Mouse (Mus musculus) ES-E14 (cell line): Measurements from ENCODE around the gene Rab3c. TPM values are rescaled to one million over a fixed set of nuclear protein-coding genes. Genes with fewer than 3 reads are reported as not detected.

Experiments used
- DNase-seq: peaks from one replicate; pipeline ENCODE4 v3.0.0-alpha.2; 2013; ENCODE audit warnings: low read depth, low spot score
- H3K27ac ChIP-seq: 2 replicates; pipeline ENCODE4 v1.5.1; 2012; ENCODE audit warnings: low read depth, mild to moderate bottlenecking, low read length, moderate library complexity, mixed read lengths; ENCODE audit not compliant: poor library complexity, insufficient read depth, severe bottlenecking
- H3K36me3 ChIP-seq: 2 replicates; pipeline ENCODE4 v1.6.1; 2012; ENCODE audit warnings: mild to moderate bottlenecking, low read length, moderate library complexity, mixed read lengths; ENCODE audit not compliant: control insufficient read depth, poor library complexity, insufficient read depth, severe bottlenecking
- H3K4me1 ChIP-seq, 2 experiments: fragments of 150-350 bp in 1 of 2; sonication (generic) in 1 of 2; 2 replicates each; pipeline ENCODE4 v1.6.1; 2012; ENCODE audit warnings: low read length in 2 of 2, mild to moderate bottlenecking in 1 of 2, mixed read lengths in 1 of 2; ENCODE audit not compliant: control insufficient read depth in 2 of 2, insufficient read depth in 2 of 2, poor library complexity in 1 of 2
- H3K4me3 ChIP-seq, 2 experiments: fragments of 150-350 bp in 1 of 2; sonication (generic) in 1 of 2; 2 replicates each; pipeline ENCODE4 v1.5.1; 2012; ENCODE audit warnings: low read length in 2 of 2, low read depth in 1 of 2, mild to moderate bottlenecking in 1 of 2, mixed read lengths in 1 of 2; ENCODE audit not compliant: insufficient read depth in 1 of 2, poor library complexity in 1 of 2, severe bottlenecking in 1 of 2
- H3K9ac ChIP-seq: 2 replicates; pipeline ENCODE4 v1.6.1; 2012; ENCODE audit warnings: low read depth, mild to moderate bottlenecking, low read length, mixed read lengths; ENCODE audit not compliant: poor library complexity, insufficient read depth, severe bottlenecking
- H3K9me3 ChIP-seq: fragments of 150-350 bp; sonication (generic); 2 replicates; pipeline ENCODE4 v1.6.1; 2012; ENCODE audit warnings: low read depth, mild to moderate bottlenecking, low read length; ENCODE audit not compliant: control insufficient read depth, insufficient read depth
- CHD2 ChIP-seq: IDR thresholded peaks from 2 replicates; pipeline ENCODE4 v1.6.1; 2014; ENCODE audit warnings: mild to moderate bottlenecking, low read depth, low read length, inconsistent platforms
- HCFC1 ChIP-seq: IDR thresholded peaks from 2 replicates; pipeline ENCODE4 v1.6.1; 2012; ENCODE audit warnings: low read length, inconsistent platforms, borderline replicate concordance; ENCODE audit not compliant: insufficient read depth
- MAFK ChIP-seq: IDR thresholded peaks from 2 replicates; pipeline ENCODE4 v1.6.1; 2014; ENCODE audit warnings: mild to moderate bottlenecking, low read depth, low read length, inconsistent platforms; ENCODE audit not compliant: insufficient read depth
- ZC3H11A ChIP-seq: IDR thresholded peaks from 2 replicates; pipeline ENCODE4 v1.6.1; 2012; ENCODE audit warnings: low read depth, mild to moderate bottlenecking, inconsistent platforms, low read length, borderline replicate concordance
- ZNF384 ChIP-seq: IDR thresholded peaks from 2 replicates; pipeline ENCODE4 v1.6.1; 2012; ENCODE audit warnings: low read depth, low read length, inconsistent platforms
- in situ Hi-C, 2 experiments: fragments of 600-800 bp; cut with MboI; formaldehyde crosslinking; loops; one replicate each; pipeline ENCODE4 v1.15.1; 2025; ENCODE audit warnings: low sequenced_read_pairs in 2 of 2, inconsistent platforms in 1 of 2; ENCODE audit not compliant: unreplicated experiment in 2 of 2
- total RNA-seq: library from RNA; depleted of rRNA; stranded (reverse); fragments of 300-350 nt; gene quantifications from 2 replicates; pipeline ENCODE4 v1.2.3, GENCODE M21; 2012

The Rab3c gene
- total RNA-seq, 1 experiment: not detected

DNA sequence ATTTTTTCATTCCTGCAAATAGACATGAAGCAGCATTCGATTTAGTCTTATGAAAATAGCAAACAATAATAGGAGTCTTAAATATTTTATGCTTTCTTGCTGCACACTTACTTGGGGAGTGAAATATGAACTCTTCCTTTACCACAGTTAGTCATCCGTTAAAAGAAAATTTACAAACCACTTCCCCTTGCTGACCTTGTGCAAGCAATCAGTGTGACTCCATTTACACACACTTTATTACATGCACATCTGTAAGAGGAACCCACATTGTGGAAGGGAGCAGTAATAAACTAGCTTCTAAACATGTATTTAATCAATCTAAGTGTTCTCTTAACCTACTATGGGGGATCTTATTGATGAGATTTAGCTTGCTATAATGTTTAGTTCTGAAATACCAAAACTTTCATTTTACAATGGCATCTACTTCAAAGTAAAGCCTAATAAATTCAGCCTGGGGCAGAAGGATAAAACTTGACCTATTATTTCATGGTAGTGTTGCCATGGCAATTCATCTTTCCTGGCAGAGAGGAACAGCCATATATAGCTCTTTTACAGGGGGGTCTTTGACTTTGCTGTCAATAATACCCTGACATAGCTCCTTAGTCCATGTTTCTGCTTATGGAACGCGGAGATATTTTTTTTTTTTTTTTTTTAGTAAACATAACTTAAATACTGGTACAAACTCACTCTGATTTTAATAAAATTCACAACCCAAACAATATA is 95.7 kb downstream of the Rab3c start:
- H3K9ac ChIP-seq: no peak overlapping the region
- no peaks in the 10 kb centered on the region for H3K9me3 ChIP-seq
- no peak overlapping the region for H3K4me3 ChIP-seq
- no peak for TF ChIP-seq CHD2
- TF ChIP-seq MAFK: no peak
- TF ChIP-seq HCFC1: no peak
- no peak for TF ChIP-seq ZNF384
- TF ChIP-seq ZC3H11A: no peak
- H3K4me1 ChIP-seq: no peaks in the 10 kb centered on the region
- no peak overlapping the region for H3K27ac ChIP-seq
- in situ Hi-C loops: no loop called here
- no peak for DNase-seq
- no peaks in the 10 kb centered on the region for H3K36me3 ChIP-seq

GRCm38 (mm10) chr13:110175651-110176050 is 105.1 kb downstream of the Rab3c start:
- Histone ChIP-seq H3K9ac (no peak overlapping the region), H3K4me3 (no peak overlapping the region), H3K4me1 (no peaks in the 10 kb centered on the region), H3K27ac (no peak overlapping the region), H3K9me3 (no peaks in the 10 kb centered on the region), H3K36me3 (no peaks in the 10 kb centered on the region)
- in situ Hi-C loops: no loop called here
- DNase-seq: no peak
- TF ChIP-seq CHD2 (no peak), MAFK (no peak), ZNF384 (no peak)

DNA sequence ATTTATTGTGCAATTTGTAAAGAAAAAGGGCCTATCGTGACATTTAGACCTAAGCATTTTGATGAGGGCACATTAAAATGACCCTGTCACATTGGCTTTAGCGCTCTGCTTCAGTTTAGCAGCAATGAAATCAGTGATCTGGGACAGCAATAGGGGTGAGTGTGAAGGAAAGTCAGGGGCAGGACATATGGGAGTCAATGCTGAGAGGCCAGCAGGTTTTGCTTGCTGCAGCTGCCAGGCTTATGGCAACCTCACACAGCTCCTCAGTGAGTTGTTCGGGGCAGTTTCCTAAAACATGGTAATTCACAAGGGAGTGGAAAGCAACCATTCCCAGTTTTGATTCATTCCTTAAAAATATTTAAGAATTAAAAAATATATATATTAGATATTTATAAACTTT is 111.1 kb downstream of the Rab3c start:
- in situ Hi-C loops: no loop called here
- no peaks in the 10 kb centered on the region for H3K36me3 ChIP-seq
- TF ChIP-seq ZC3H11A (no peak), CHD2 (no peak), ZNF384 (no peak), MAFK (no peak), HCFC1 (no peak)
- H3K9ac ChIP-seq: no peak overlapping the region
- H3K27ac ChIP-seq: no peak overlapping the region
- H3K9me3 ChIP-seq: no peaks in the 10 kb centered on the region
- H3K4me1 ChIP-seq: no peaks in the 10 kb centered on the region
- no peak for DNase-seq
- H3K4me3 ChIP-seq: no peak overlapping the region

GRCm38 (mm10) chr13:110169152-110169551 is 111.6 kb downstream of the Rab3c start:
- no peak overlapping the region for H3K27ac ChIP-seq
- in situ Hi-C loops: no loop called here
- H3K4me1 ChIP-seq: no peaks in the 10 kb centered on the region

More at GRCm38 (mm10) chr13:110169152-110169551, 111.6 kb downstream of the Rab3c start:
- Histone ChIP-seq H3K4me3 (no peak overlapping the region), H3K9me3 (no peaks in the 10 kb centered on the region), H3K36me3 (no peaks in the 10 kb centered on the region), H3K9ac (no peak overlapping the region)
- TF ChIP-seq ZC3H11A (no peak), HCFC1 (no peak), MAFK (no peak), ZNF384 (no peak), CHD2 (no peak)
- DNase-seq: no peak
